Mouse (Mus musculus): ENCODE data around the gene Tle1.

DNA sequence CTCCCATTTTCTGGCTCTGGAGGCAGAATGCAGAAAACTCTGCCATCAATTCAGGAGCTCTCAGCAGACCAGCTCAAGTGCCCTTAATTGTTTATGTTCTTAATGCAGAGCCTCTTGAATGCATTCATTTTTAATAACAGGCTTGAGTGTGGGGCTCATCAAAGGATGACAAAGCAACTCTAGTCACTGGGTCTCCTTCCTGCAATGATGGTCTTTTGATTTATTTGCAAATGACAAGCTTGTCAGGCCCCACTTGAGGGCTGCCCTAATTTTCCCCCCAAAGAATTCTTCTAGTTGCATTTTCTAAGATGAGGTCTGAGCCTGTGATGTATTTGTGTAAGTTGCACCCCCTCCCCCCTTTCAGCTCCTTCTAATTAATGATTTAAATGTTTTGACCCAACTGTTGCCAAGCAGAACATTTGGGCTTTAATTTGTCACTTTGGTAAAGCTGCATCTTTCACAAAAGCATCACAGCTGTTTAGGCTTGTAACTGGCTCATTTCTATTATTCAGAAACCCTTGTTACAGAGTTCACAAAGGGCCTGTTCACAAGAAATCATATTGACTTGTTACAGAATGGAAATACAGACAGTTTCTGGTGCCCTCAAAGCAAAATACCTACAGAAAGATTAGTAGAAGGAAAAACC, 18.3 kb downstream of the Tle1 start:
- TF ChIP-seq CTCF (IDR thresholded peaks at IDR 0.05; ENCODE audit: extremely low read depth, insufficient read depth, insufficient read length, insufficient replicate concordance): no peak
- no peak for TF ChIP-seq POLR2A (IDR thresholded peaks at IDR 0.05; ENCODE audit: low read depth, low read length)

Measured in spleen, adult 2 months (tissue).